Mouse (Mus musculus) MEL (cell line): Measurements from ENCODE around the gene Gpbar1. TPM values are rescaled to one million over a fixed set of nuclear protein-coding genes. Genes with fewer than 3 reads are reported as not detected.

Experiments
- DNase-seq: peaks from one replicate; pipeline ENCODE4 v3.0.0; 2011; ENCODE audit warnings: low read depth, low spot score
- H3K27ac ChIP-seq: 2 replicates; pipeline ENCODE4 v1.5.1; 2012; ENCODE audit warnings: low read depth, mild to moderate bottlenecking, control low read depth, low read length, moderate library complexity; ENCODE audit not compliant: control insufficient read depth
- H3K27me3 ChIP-seq, 2 experiments: fragments of 150-350 bp in 1 of 2; sonication (generic) in 1 of 2; 2 replicates each; pipeline ENCODE4 v1.6.1; 2012; ENCODE audit warnings: low read length in 2 of 2, mild to moderate bottlenecking in 2 of 2, improper control_type of control experiment in 1 of 2, moderate library complexity in 1 of 2; ENCODE audit not compliant: insufficient read depth in 2 of 2, control insufficient read depth in 1 of 2
- H3K36me3 ChIP-seq, 2 experiments: 2 replicates each; pipeline ENCODE4 v1.6.1; 2012 to 2014; ENCODE audit warnings: low read length in 2 of 2, improper control_type of control experiment in 1 of 2, inconsistent platforms in 1 of 2, mild to moderate bottlenecking in 1 of 2; ENCODE audit not compliant: insufficient read depth in 2 of 2, control insufficient read depth in 1 of 2
- H3K4me1 ChIP-seq, 2 experiments: fragments of 150-350 bp in 1 of 2; sonication (generic) in 1 of 2; 2 replicates each; pipeline ENCODE4 v1.6.1; 2012; ENCODE audit warnings: low read length in 2 of 2, improper control_type of control experiment in 1 of 2, mild to moderate bottlenecking in 1 of 2; ENCODE audit not compliant: insufficient read depth in 2 of 2, control insufficient read depth in 1 of 2
- H3K4me3 ChIP-seq, 2 experiments: fragments of 150-350 bp in 1 of 2; sonication (generic) in 1 of 2; 2 replicates each; pipeline ENCODE4 v1.5.1; 2012; ENCODE audit warnings: low read depth in 2 of 2, low read length in 2 of 2, mild to moderate bottlenecking in 2 of 2, moderate library complexity in 2 of 2, control low read depth in 1 of 2, improper control_type of control experiment in 1 of 2; ENCODE audit not compliant: control insufficient read depth in 1 of 2, insufficient read depth in 1 of 2
- H3K79me2 ChIP-seq: 2 replicates; pipeline ENCODE4 v1.6.1; 2012; ENCODE audit warnings: mild to moderate bottlenecking, low read length, moderate library complexity; ENCODE audit not compliant: control insufficient read depth, poor library complexity, insufficient read depth
- H3K9ac ChIP-seq: 2 replicates; pipeline ENCODE4 v1.6.1; 2012; ENCODE audit warnings: low read depth, mild to moderate bottlenecking, control low read depth, low read length, moderate library complexity; ENCODE audit not compliant: control insufficient read depth, poor library complexity, severe bottlenecking
- H3K9me3 ChIP-seq: fragments of 150-350 bp; sonication (generic); replicated peaks from 2 replicates; pipeline ENCODE4 v1.6.1; 2012; ENCODE audit warnings: mild to moderate bottlenecking, low read length, improper control_type of control experiment, moderate library complexity; ENCODE audit not compliant: insufficient read depth
- CHD2 ChIP-seq: IDR thresholded peaks from 2 replicates; pipeline ENCODE4 v1.6.1; 2011; ENCODE audit warnings: low read length, improper control_type of control experiment
- ETS1 ChIP-seq: IDR thresholded peaks from 2 replicates; pipeline ENCODE4 v1.6.1; 2012; ENCODE audit warnings: low read depth, mild to moderate bottlenecking, inconsistent platforms, low read length, improper control_type of control experiment, moderate library complexity
- GABPA ChIP-seq: IDR thresholded peaks from 2 replicates; pipeline ENCODE4 v1.6.1; 2012; ENCODE audit warnings: low read depth, mild to moderate bottlenecking, inconsistent platforms, low read length, improper control_type of control experiment, moderate library complexity
- GATA1 ChIP-seq: IDR thresholded peaks from 2 replicates; pipeline ENCODE4 v1.6.1; 2011; ENCODE audit warnings: low read depth, low read length, improper control_type of control experiment
- JUND ChIP-seq: IDR thresholded peaks from 2 replicates; pipeline ENCODE4 v1.6.1; 2011; ENCODE audit warnings: low read depth, mild to moderate bottlenecking, improper control_type of control experiment, low read length
- KAT2A ChIP-seq: conservative IDR thresholded peaks from 2 replicates; pipeline ENCODE4 v1.6.1; 2012; ENCODE audit warnings: low read depth, low read length, improper control_type of control experiment, inconsistent platforms
- MAZ ChIP-seq: IDR thresholded peaks from 2 replicates; pipeline ENCODE4 v1.6.1; 2012; ENCODE audit warnings: low read depth, mild to moderate bottlenecking, inconsistent platforms, low read length, improper control_type of control experiment
- MYB ChIP-seq: IDR thresholded peaks from 2 replicates; pipeline ENCODE4 v1.6.1; 2011; ENCODE audit warnings: mild to moderate bottlenecking, low read depth, low read length, improper control_type of control experiment
- POLR2A ChIP-seq, 2 experiments: IDR thresholded peaks; 2 replicates each; pipeline ENCODE4 v1.6.1; 2011 to 2012; ENCODE audit warnings: low read length in 2 of 2, mild to moderate bottlenecking in 2 of 2, control low read depth in 1 of 2, improper control_type of control experiment in 1 of 2, low read depth in 1 of 2, moderate library complexity in 1 of 2; ENCODE audit not compliant: control insufficient read depth in 1 of 2, insufficient read depth in 1 of 2, poor library complexity in 1 of 2
- POLR2AphosphoS5 ChIP-seq: IDR thresholded peaks from 2 replicates; pipeline ENCODE4 v1.6.1; 2012; ENCODE audit warnings: low read depth, borderline replicate concordance, mild to moderate bottlenecking, inconsistent platforms, low read length, moderate library complexity, mixed read lengths
- SIN3A ChIP-seq: IDR thresholded peaks from 2 replicates; pipeline ENCODE4 v1.6.1; 2012; ENCODE audit warnings: low read length, improper control_type of control experiment, inconsistent platforms
- TCF12 ChIP-seq: IDR thresholded peaks from 2 replicates; pipeline ENCODE4 v1.6.1; 2014; ENCODE audit warnings: low read depth, mild to moderate bottlenecking, inconsistent platforms, low read length, improper control_type of control experiment, moderate library complexity
- UBTF ChIP-seq: IDR thresholded peaks from 2 replicates; pipeline ENCODE4 v1.6.1; 2012; ENCODE audit warnings: low read depth, mild to moderate bottlenecking, inconsistent platforms, low read length, improper control_type of control experiment, moderate library complexity, borderline replicate concordance; ENCODE audit not compliant: insufficient read depth
- USF1 ChIP-seq: IDR thresholded peaks from 2 replicates; pipeline ENCODE4 v1.6.1; 2014; ENCODE audit warnings: low read depth, mild to moderate bottlenecking, inconsistent platforms, low read length, improper control_type of control experiment, moderate library complexity
- USF2 ChIP-seq, 2 experiments: IDR thresholded peaks; 2 replicates each; pipeline ENCODE4 v1.6.1; 2011 to 2012; ENCODE audit warnings: improper control_type of control experiment in 2 of 2, low read length in 2 of 2, borderline replicate concordance in 1 of 2, inconsistent platforms in 1 of 2, low read depth in 1 of 2, mild to moderate bottlenecking in 1 of 2; ENCODE audit not compliant: insufficient read depth in 1 of 2
- ZC3H11A ChIP-seq: IDR thresholded peaks from 2 replicates; pipeline ENCODE4 v1.6.1; 2012; ENCODE audit warnings: low read depth, mild to moderate bottlenecking, inconsistent platforms, low read length, improper control_type of control experiment
- ZMIZ1 ChIP-seq: IDR thresholded peaks from 2 replicates; pipeline ENCODE4 v1.6.1; 2012; ENCODE audit warnings: low read depth, mild to moderate bottlenecking, inconsistent platforms, low read length, improper control_type of control experiment, moderate library complexity
- ZNF384 ChIP-seq: IDR thresholded peaks from 2 replicates; pipeline ENCODE4 v1.6.1; 2012; ENCODE audit warnings: low read depth, mild to moderate bottlenecking, inconsistent platforms, low read length, improper control_type of control experiment
- polyA plus RNA-seq, 2 experiments: library from polyadenylated mRNA; stranded (reverse) in 1 of 2; unstranded in 1 of 2; fragments of >175 nt in 1 of 2; fragments of >200 nt in 1 of 2; gene quantifications; 2 replicates each; pipeline versions ENCODE4 v1.2.1 to v1.2.4; 2012; ENCODE audit warnings: low replicate concordance in 2 of 2, low read depth in 1 of 2; ENCODE audit not compliant: insufficient read length in 2 of 2, insufficient read depth in 1 of 2, missing spikeins in 1 of 2
- total RNA-seq: library from RNA; depleted of rRNA; stranded (reverse); fragments of 300-350 nt; gene quantifications from 2 replicates; pipeline ENCODE4 v1.2.3, GENCODE M21; 2012

Gene Gpbar1
- total and polyA plus RNA-seq, 3 experiments, result not detected

- no peak for DNase-seq
- Histone ChIP-seq H3K79me2 (no peaks in the 10 kb centered on the region; the same call in 1 of the 2 replicates), H3K27me3 (no peaks in the 10 kb centered on the region), H3K4me3 (no peak overlapping the region), H3K27ac (no peak overlapping the region)
- TF ChIP-seq CHD2, result no peak
- TF ChIP-seq ETS1, result no peak
- no peak for TF ChIP-seq MYB
- no peak for TF ChIP-seq POLR2A (IDR thresholded peaks at IDR 0.05; ENCODE audit: control insufficient read depth in 1 of 2, insufficient read depth in 1 of 2, low read depth in 1 of 2, low read length in 2 of 2, poor library complexity in 1 of 2)
- no peak for TF ChIP-seq USF2 (IDR thresholded peaks at IDR 0.05; ENCODE audit: borderline replicate concordance in 1 of 2, insufficient read depth in 1 of 2, low read depth in 1 of 2, low read length in 2 of 2)
- no peak for TF ChIP-seq GATA1
- no peak for TF ChIP-seq USF1
- no peak for TF ChIP-seq TCF12
- no peak for TF ChIP-seq JUND
- no peak for TF ChIP-seq ZC3H11A
- TF ChIP-seq KAT2A, result no peak
- TF ChIP-seq, all 39 proteins: peak for 0
- H3K9me3 ChIP-seq, result no peaks in the 10 kb centered on the region
- H3K36me3 ChIP-seq, result peaks cover 0 to 12% of the 10 kb centered on the region in 2 experiments
- H3K9ac ChIP-seq, result no peak overlapping the region
- peaks cover 12 to 22% of the 10 kb centered on the region in 2 experiments for H3K4me1 ChIP-seq
These were observed 14.1 kb downstream of the Gpbar1 start for GRCm38 (mm10) chr1:74292331-74293020.

GRCm38 (mm10) chr1:74293306-74293960 lies 15.1 kb downstream of the Gpbar1 start:
- Histone ChIP-seq H3K36me3 (peaks cover 0 to 10% of the 10 kb centered on the region in 2 experiments), H3K9ac (no peak overlapping the region), H3K4me1 (peaks cover 12 to 22% of the 10 kb centered on the region in 2 experiments), H3K27me3 (no peaks in the 10 kb centered on the region)
- no peak for DNase-seq
- TF ChIP-seq USF1 (no peak), MAZ (no peak), TCF12 (no peak), POLR2AphosphoS5 (no peak), MYB (no peak), GABPA (no peak), JUND (no peak), CHD2 (no peak), UBTF (no peak), ZNF384 (no peak), SIN3A (no peak), KAT2A (no peak), ZMIZ1 (no peak)
- TF ChIP-seq, all 39 proteins: peak for 0
- Histone ChIP-seq H3K9me3 (no peaks in the 10 kb centered on the region), H3K79me2 (peaks cover 2% of the 10 kb centered on the region), H3K27ac (no peak overlapping the region), H3K4me3 (no peak overlapping the region)
